Mouse (Mus musculus) embryonic stem cell, embryonic (primary cell): ENCODE measurements around the gene Fam160b1.

ENCODE experiments used
- CTCF ChIA-PET, 4 experiments: fragments of 300-600 bp in 2 of 4; fragments of 350-600 bp in 2 of 4; sonication (Branson Sonifier 250); formaldehyde crosslinking; loops; one replicate each; lab custom pipeline; 2022; ENCODE audit warnings: inconsistent platforms in 2 of 4; lab: Charles Lee
- POLR2A ChIA-PET, 4 experiments: fragments of 300-600 bp in 2 of 4; fragments of 350-600 bp in 2 of 4; sonication (Branson Sonifier 250); formaldehyde crosslinking; loops; one replicate each; lab custom pipeline; 2022; ENCODE audit warnings: antibody characterized with exemption in 4 of 4, inconsistent platforms in 1 of 4; lab: Charles Lee

Gene Fam160b1

GRCm38 (mm10) chr19:57333356-57333755 is 27.1 kb upstream of the Fam160b1 start:
- CTCF ChIA-PET: interaction anchor here in 1 of 4 experiments (1.0 to 2.2 kb wide), 4 partner anchors 24 to 197 kb away, joined by 3 to 9 read pairs (median 6); no protein-coding TSS in a partner anchor
- POLR2A ChIA-PET: interaction anchor here in 2 of 4 experiments (0.6 to 2.5 kb wide), 6 partner anchors 24 to 122 kb away, joined by 3 to 11 read pairs (median 5); partner anchors contain the start of gene Fam160b1 (in 1 of the 2)

- CTCF ChIA-PET: interaction anchor here (0.7 to 1.5 kb wide), 5 partner anchors 22 to 187 kb away, joined by 3 to 6 read pairs (median 4); partner anchors contain the start of gene Fam160b1 (in 1 of the 4)
- POLR2A ChIA-PET: interaction anchor here in 3 of 4 experiments (0.6 to 1.6 kb wide), 8 partner anchors 17 to 308 kb away, joined by 3 to 8 read pairs (median 4); no protein-coding TSS in a partner anchor
Measured at GRCm38 (mm10) chr19:57335135-57335534, 25.3 kb upstream of the Fam160b1 start.

GRCm38 (mm10) chr19:57339281-57339864 is 21.1 kb upstream of the Fam160b1 start:
- CTCF ChIA-PET: interaction anchor here in 1 of 4 experiments (0.7 to 1.0 kb wide), 3 partner anchors 11 to 19 kb away, joined by 3 to 4 read pairs (median 3); no protein-coding TSS in a partner anchor
- POLR2A ChIA-PET: interaction anchor here in 2 of 4 experiments (0.6 to 1.5 kb wide), 2 partner anchors 16 to 44 kb away, joined by 4 read pairs; no protein-coding TSS in a partner anchor

- POLR2A ChIA-PET: interaction anchor here in 1 of 4 experiments (1.1 to 1.3 kb wide), 2 partner anchors 17 to 114 kb away, joined by 3 to 4 read pairs; no protein-coding TSS in a partner anchor
- CTCF ChIA-PET: interaction anchor here in 1 of 4 experiments (0.5 kb wide), 1 partner anchor 9 kb away, joined by 5 read pairs; no protein-coding TSS in a partner anchor
Measured at GRCm38 (mm10) chr19:57340900-57341742, 19.4 kb upstream of the Fam160b1 start.

- ChIA-PET CTCF (interaction anchor here in 1 of 4 experiments (1.8 kb wide), 1 partner anchor 15 kb away, joined by 4 read pairs; no protein-coding TSS in a partner anchor), POLR2A (no interaction called here)
Measured at GRCm38 (mm10) chr19:57343860-57344259, 16.6 kb upstream of the Fam160b1 start.

- CTCF ChIA-PET: interaction anchor here in 1 of 4 experiments (1.8 kb wide), 1 partner anchor 16 kb away, joined by 4 read pairs; no protein-coding TSS in a partner anchor
- POLR2A ChIA-PET: no interaction called here
Measured at GRCm38 (mm10) chr19:57344678-57345077, 15.8 kb upstream of the Fam160b1 start.

- ChIA-PET CTCF (no interaction called here), POLR2A (interaction anchor here in 1 of 4 experiments (1.0 kb wide), 1 partner anchor 12 kb away, joined by 3 read pairs; the partner anchor contains the start of gene Fam160b1)
Measured at GRCm38 (mm10) chr19:57349096-57349495, 11.4 kb upstream of the Fam160b1 start.

GRCm38 (mm10) chr19:57352337-57352935 is 8.0 kb upstream of the Fam160b1 start:
- ChIA-PET POLR2A (interaction anchor here in 2 of 4 experiments (1.0 to 2.3 kb wide), 4 partner anchors 10 to 18 kb away, joined by 3 to 8 read pairs (median 4); no protein-coding TSS in a partner anchor), CTCF (interaction anchor here in 1 of 4 experiments (0.6 kb wide), 1 partner anchor 190 kb away, joined by 3 read pairs; no protein-coding TSS in a partner anchor)

- POLR2A ChIA-PET: interaction anchor here in 2 of 4 experiments (0.6 to 2.3 kb wide), 7 partner anchors 9 to 246 kb away, joined by 3 to 9 read pairs (median 4); no protein-coding TSS in a partner anchor
Measured at GRCm38 (mm10) chr19:57353228-57353627, 7.3 kb upstream of the Fam160b1 start.

GRCm38 (mm10) chr19:57354050-57354449 is 6.4 kb upstream of the Fam160b1 start:
- CTCF ChIA-PET: no interaction called here
- POLR2A ChIA-PET: interaction anchor here in 2 of 4 experiments (1.7 to 2.3 kb wide), 3 partner anchors 13 to 21 kb away, joined by 4 to 9 read pairs (median 8); no protein-coding TSS in a partner anchor

More at GRCm38 (mm10) chr19:57353228-57353627, 7.3 kb upstream of the Fam160b1 start:
- CTCF ChIA-PET: interaction anchor here in 1 of 4 experiments (0.6 kb wide), 1 partner anchor 191 kb away, joined by 3 read pairs; no protein-coding TSS in a partner anchor

- ChIA-PET POLR2A (interaction anchor here in 3 of 4 experiments (0.7 to 11.4 kb wide), 6 partner anchors 13 to 1597 kb away, joined by 3 to 147 read pairs (median 8); no protein-coding TSS in a partner anchor), CTCF (interaction anchor here in 2 of 4 experiments (0.5 to 1.4 kb wide), 3 partner anchors 20 to 216 kb away, joined by 3 to 5 read pairs (median 3); no protein-coding TSS in a partner anchor)
Measured at GRCm38 (mm10) chr19:57354715-57355114, 5.8 kb upstream of the Fam160b1 start.

GRCm38 (mm10) chr19:57355451-57356251 is 4.8 kb upstream of the Fam160b1 start:
- CTCF ChIA-PET: interaction anchor here in 2 of 4 experiments (0.5 to 1.4 kb wide), 5 partner anchors 19 to 217 kb away, joined by 3 to 5 read pairs (median 3); no protein-coding TSS in a partner anchor
- POLR2A ChIA-PET: interaction anchor here in 2 of 4 experiments (0.9 to 11.4 kb wide), 7 partner anchors 16 to 238 kb away, joined by 3 to 147 read pairs (median 5); no protein-coding TSS in a partner anchor

- POLR2A ChIA-PET: interaction anchor here in 2 of 4 experiments (1.0 to 11.4 kb wide), 4 partner anchors 16 to 21 kb away, joined by 4 to 147 read pairs (median 8); no protein-coding TSS in a partner anchor
- CTCF ChIA-PET: interaction anchor here in 1 of 4 experiments (0.7 to 1.4 kb wide), 2 partner anchors 19 to 162 kb away, joined by 3 read pairs; no protein-coding TSS in a partner anchor
Measured at GRCm38 (mm10) chr19:57356273-57356672, 4.2 kb upstream of the Fam160b1 start.

GRCm38 (mm10) chr19:57357244-57357643 is 3.2 kb upstream of the Fam160b1 start:
- ChIA-PET POLR2A (interaction anchor here (0.6 to 12.4 kb wide), 15 partner anchors 18 to 1643 kb away, joined by 3 to 200 read pairs (median 4); partner anchors contain the start of gene Ablim1 (in 1 of the 4)), CTCF (interaction anchor here in 3 of 4 experiments (0.5 to 1.9 kb wide), 10 partner anchors 10 to 313 kb away, joined by 3 to 9 read pairs (median 4); no protein-coding TSS in a partner anchor)

GRCm38 (mm10) chr19:57357811-57358210 is 2.7 kb upstream of the Fam160b1 start:
- POLR2A ChIA-PET: interaction anchor here (0.6 to 12.4 kb wide), 26 partner anchors 9 to 584 kb away, joined by 3 to 200 read pairs (median 4); partner anchors contain the start of genes Ablim1 (in 1 of the 4) and Trub1 (in 1 of the 4)

More at GRCm38 (mm10) chr19:57357811-57358210, 2.7 kb upstream of the Fam160b1 start:
- CTCF ChIA-PET: interaction anchor here (0.5 to 1.9 kb wide), 22 partner anchors 10 to 485 kb away, joined by 3 to 10 read pairs (median 3); no protein-coding TSS in a partner anchor
